Mouse (Mus musculus): ENCODE data around the gene Pmpcb.

The Pmpcb gene

DNA sequence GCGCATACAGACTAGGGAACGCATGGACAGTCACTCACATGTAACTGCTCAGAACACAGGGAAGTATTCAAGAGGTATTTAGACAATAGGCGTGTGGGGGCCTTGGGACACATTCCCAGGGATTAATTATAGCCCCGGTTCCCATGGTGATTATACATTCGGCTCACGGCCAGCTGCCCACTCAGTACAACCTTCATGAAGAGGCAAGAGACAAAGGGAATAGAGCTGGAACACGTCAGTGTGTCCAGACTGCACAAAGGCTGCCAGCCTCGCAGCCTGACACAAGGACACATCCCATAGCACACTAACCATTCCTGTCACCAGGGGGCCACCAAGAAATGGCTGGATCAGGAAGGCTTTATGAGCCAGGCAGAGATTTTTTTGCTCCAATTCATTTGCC, 4.0 kb upstream of the Pmpcb start:
- DNase-seq: no peak

DNA sequence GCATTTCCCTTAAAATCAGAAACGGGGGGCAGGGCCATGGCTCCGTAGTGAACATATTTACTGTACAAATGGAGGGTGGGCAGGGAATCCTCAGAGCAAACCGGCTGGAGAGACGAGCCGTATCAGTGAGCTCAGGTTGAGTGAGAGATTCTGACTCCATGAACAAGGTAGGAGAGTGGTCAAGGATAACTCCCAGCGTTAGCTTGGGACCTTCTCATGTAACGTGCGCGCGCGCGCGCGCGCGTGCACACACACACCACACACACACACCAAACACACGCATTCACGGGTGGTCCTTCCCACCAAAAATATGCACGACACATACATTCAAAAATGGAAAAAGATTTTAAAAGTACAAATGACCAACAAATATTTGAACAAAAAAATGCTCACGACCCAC, 1.8 kb upstream of the Pmpcb start:
- DNase-seq: no peak

DNA sequence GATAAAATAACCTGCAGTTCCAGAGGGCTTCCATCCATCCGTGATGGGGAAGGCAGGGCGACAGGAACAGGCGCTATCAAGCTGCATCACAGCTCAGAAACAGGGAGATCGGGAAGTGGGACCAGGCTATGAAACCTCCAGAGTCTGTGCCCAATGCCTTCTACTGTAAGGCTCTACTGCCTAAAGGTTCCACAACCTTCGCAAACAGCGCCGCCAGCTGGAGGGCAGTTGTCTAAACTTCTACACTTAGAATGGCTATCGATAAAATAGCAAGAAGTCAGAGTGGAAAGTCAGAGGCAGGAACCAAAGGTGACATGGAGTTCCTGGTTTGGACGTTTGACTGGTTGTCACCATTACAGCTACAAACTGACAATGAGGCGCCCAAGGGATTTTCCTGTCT, 1.4 kb upstream of the Pmpcb start:
- DNase-seq: peak; percentile 48 to 66

DNA sequence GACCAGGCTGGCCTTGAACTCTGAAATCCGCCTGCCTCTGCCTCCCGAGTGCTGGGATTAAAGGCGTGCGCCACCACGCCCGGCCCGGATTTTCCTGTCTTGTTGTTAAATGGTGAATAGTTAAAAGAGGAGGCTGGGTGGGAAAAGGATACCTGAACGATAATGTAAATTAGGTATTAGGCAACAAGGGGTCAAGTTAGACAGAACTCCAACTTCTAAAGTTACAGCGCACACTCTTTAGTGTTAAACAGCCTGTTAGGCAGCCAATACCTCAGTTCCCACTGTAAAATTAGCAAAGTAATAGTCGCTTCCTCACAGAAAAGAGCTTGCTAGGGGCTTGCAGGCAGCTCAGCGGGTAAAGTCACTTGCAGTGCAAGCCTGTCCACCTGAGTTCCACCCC, 895 bp upstream of the Pmpcb start:
- no peak for DNase-seq

DNA sequence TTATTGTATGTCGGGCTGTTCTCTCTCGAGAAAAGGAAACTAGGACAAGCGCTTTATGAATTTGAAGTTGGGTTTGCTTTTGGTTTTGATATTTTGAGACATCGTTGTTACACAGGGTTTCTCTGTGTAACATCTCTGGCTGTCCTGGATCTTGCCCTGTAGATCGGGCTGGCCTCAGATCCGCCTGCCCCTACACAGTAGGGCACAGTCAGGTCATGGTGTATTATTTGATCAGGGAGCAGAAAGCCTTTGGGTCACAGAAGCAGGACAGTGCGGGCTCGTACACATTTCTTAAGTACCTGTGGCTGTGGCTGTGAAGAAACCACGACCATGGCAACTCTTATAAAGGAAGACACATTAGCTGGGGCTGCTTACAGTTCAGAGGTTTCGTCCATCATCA, 679 bp downstream of the Pmpcb start:
- no peak for DNase-seq

DNA sequence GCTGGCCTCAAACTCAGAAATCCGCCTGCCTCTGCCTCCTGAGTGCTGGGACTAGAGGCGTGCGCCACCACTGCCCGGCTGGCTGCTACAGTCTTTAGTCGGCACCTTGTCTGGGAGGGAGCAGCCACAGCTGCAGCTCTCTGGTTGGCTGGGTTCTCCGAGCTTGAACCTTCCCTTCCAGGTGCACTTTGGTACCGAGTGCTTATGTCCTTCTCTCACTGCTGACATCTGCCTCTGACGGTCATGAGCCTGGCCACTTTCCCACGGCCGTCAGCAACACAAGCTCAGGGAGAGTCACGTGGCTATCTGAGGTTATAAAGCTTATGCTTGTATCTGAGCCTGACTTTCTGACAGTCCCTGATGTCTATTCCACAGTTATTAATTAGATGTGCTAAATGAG, 2.2 kb downstream of the Pmpcb start:
- DNase-seq: no peak

DNA sequence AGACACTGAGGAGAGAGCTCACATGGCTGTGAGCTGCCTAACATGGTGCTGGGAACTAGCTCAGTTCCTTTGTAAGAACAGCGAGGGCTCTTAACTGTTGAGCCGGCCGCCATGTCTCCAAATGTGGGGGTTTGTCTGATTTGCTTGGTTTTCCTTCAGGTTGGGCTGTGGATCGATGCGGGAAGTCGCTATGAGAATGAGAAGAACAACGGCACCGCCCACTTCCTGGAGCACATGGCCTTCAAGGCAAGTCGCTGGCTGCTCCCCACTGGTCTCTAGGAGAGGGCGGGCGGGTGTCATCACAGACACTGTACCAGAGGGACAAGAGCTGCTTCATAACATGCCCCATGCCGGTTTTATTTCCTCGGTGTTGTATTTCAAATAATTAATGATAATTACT, 2.9 kb downstream of the Pmpcb start:
- DNase-seq: no peak

DNA sequence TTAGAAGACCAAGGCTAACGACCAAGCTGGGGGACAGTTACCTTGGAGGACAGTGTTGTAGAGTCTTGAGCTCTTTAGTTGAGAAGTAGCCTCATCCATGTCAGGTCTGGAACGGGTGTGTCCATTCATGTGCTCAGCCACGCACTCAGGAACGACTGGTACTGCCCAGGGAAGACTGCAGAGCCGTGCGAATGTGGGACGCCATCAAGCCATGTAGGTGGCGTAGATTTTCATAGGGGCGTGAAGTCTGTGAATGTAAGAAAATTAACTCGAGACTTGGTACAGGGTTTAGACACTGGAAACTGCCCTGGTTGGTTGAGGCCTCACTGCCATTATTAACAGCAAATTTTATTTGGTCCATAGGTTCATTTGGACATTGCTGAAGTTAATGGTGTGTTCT, 6.7 kb downstream of the Pmpcb start:
- no peak for DNase-seq

DNA sequence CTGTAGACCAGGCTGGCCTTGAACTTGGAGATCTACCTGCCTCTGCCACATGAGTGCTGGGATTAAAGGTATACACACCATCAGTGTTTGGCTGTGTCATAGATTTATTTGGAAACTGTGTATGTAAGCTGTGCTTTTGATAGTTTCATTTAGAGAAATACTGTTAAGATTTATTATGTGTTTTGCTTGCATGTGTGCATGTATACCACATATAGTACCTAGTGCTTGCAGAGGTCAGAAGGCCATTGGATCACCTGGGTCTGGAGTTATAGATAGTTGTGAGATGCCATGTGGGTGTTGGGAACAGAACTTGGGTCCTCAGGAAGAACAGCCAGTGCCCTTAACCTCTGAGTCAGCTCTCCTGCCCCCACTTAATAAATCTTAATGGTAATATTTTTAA, 7.7 kb downstream of the Pmpcb start:
- no peak for DNase-seq

DNA sequence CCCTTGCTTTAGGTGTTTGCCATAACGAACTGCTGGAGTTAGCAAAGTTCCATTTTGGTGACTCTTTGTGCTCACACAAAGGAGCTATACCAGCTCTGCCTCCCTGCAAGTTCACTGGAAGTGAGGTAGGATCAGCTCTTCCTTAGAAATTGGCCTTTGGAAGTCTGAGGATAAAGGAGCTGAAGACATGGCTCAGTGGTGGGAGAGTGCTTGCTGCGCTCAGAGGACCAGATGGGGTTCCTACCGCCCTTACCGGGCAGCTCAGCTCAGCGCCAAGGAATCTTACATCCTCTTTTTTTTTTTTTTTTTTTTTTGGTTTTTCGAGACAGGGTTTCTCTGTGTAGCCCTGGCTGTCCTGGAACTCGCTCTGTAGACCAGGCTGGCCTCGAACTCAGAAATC, 9.0 kb downstream of the Pmpcb start:
- DNase-seq: no peak

DNA sequence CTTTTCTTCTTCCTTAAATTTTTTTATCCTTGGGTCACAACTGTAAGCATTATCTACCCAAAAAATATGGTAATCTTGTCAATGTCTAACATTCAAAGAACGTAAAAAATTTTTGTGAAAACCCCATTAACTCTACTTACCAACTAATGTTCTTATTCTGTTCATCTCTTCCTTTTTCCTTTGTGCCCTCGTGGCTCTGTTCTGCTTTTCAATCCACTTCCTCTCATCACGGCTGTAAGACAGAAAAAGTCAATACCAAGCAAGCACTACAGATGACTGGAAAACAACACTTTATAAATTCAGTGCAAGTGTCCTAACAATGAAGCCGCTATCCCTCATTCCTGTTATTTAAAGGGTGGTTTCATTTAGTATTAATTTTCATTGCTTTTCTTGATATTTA, 31.6 kb downstream of the Pmpcb start:
- DNase-seq: no peak

DNA sequence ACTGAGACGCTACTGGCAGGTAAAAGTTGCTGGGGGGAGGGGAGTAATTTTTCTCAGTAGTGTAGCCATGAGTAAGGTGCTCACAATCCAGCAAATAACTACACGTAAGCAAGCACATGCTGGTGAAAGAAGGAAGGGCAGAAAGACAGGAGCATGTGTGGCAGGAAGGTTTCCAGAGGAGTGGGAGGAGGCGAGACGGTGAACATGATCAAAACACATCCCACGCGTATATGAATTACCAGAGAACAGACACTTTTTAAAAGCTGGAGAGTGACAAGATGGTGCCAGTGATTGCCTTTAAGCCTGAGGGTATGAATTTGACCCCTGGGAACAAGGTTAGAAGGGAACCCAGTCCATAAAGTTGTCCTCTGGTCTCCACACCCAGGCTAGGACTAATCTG, 32.9 kb downstream of the Pmpcb start:
- DNase-seq: no peak

DNA sequence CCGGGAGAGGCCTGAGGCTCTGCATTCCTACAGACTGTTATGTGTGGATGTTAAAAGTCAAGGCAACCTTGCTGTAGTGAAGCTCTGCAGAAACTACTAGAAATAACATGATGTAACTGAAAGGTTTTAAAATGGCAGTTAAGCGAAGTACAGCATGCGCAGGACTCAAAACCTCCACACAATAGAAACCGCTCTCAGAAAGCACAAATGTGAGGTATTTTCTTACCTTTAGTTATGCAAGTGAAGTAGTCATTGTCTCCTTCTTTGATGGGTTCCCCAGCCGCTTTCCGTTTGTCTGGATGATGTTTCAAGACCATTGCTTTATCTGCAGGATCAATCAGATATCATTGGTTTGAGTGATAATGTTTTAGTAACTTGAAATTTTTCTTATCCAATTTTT, 39.5 kb downstream of the Pmpcb start:
- no peak for DNase-seq

DNA sequence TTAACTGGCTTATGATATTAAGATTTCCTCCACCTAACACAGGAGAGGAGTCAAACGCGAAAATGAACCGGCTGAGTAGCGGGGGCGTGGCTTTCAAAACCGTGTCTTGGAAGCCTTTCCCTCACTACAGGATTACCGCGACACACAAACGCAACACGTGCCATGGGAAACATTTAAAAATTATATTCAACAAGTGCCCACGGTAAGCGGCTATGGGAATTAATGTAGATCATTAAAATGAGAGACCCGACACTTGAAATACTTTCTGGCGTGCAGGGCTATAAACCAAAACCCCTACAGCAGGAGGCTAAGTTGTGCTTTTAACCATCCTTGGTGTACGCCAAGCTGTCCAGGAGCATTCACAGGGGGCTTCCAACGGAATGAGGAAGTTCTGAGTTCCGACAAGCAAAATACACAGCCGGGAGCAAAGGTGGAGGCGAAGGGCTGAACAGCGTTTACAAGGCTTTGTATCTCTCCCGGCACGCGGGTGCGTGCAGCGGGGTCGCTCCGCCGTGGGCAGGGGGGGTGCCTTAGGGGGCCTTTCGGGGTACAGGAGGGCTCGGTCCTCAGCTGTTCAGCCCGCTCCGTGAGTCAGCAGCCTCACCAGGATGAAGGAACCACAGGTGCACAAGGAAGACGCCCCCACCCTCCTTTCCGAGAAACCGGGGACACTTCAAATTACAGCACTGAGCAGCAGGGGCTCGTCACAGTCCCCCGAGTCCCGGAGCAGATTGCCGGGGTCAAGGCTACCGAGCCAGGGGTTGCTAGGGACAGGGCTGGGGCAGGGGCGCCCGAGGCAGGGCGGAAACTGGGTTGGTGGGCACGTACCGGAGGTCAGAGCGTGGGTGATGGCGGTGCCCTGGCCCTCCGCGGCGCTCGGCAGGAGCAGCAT, 47.5 kb downstream of the Pmpcb start:
- DNase-seq: peak in 1 of 2 experiments; percentile 10

DNA sequence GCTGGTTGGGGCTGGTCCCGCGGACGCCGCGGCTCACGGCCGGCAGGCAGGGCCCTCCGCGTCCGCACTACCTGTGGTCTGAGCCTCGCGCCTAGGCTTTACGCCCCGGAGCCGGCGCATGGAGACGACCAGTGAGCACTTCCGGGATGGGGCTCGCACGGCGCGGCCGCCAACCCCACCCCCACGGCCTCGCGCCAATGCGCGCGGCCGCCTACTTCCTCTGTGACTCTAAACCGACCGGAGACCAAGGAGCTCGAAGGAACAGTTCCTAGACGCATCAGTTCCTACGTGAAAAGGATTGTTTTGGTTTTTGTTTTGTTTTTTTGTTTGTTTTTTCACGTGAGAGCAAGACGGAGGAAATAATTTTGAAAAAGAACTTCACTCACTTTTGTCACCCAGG, 48.1 kb downstream of the Pmpcb start, which contains the start of the genes Dnajc2 and Psmc2:
Gene Dnajc2, minus strand, starts transcription at position 199 of the 400 bp plus-strand sequence.
Gene Psmc2, plus strand, starts transcription at position 231 of the 400 bp plus-strand sequence.
- DNase-seq: peak; percentile 80 to 86

DNA sequence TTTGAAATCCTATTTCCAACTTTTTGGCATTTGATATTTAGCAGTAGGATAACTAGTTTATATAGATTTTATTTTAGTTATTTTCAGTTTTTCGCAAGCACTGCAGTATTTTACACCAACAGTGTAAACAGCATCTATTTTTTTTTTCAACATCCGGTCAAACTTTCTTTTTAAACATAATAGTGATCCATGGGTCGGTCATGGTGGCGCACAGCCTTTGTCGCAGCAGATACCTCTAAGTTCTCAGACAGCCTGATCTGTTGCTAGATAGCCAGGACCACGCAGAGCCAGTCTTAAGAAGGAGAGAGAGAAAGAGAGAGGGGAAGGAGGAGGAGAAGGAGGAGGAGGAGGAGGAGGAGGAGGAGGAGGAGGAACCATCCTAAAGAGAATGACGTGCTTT, 48.8 kb downstream of the Pmpcb start:
- DNase-seq: no peak

DNA sequence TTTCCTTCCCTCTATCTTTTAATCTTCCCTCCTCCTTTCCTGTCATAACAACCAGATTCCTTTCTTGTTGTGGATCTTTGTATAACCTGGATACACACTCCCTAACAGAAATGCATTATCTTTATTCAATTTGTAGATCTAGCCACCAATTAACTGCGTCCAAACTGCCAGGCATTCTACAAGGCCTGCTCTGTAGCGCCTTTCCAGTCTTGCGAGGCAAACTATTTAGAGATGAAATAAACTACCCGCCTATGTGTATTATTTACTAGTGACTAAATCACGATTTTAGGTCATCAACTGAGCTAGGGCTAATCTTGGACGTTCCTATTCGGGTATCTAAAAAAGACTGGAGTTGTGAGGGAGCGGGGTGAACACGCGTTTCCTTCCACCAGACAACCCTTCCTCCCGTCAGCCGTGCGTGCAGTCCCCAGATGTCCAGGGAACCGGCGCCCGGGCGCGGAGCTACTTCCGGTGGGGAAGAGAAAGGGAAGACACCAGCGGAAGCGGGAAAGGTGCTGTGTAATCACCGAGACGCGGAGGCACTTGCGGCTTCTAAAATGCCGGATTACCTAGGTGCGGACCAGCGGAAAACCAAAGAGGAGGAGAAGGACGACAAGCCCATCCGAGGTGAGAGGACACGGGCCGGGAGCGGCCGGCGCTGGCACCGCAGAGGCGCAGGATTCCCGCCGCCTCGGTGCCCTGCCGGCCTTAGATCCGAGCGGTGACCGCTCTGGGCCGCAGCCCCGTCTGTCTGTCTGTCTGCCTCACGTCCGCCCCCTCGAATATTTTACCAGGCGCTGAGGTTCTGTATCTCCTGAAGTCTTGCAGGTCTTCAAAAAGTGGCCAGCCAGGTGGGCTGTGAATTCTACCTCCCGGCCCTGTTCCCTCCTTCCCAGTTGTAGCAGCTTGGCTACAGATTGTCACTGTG, 49.6 kb downstream of the Pmpcb start:
- peak; percentile 77 to 87 for DNase-seq

DNA sequence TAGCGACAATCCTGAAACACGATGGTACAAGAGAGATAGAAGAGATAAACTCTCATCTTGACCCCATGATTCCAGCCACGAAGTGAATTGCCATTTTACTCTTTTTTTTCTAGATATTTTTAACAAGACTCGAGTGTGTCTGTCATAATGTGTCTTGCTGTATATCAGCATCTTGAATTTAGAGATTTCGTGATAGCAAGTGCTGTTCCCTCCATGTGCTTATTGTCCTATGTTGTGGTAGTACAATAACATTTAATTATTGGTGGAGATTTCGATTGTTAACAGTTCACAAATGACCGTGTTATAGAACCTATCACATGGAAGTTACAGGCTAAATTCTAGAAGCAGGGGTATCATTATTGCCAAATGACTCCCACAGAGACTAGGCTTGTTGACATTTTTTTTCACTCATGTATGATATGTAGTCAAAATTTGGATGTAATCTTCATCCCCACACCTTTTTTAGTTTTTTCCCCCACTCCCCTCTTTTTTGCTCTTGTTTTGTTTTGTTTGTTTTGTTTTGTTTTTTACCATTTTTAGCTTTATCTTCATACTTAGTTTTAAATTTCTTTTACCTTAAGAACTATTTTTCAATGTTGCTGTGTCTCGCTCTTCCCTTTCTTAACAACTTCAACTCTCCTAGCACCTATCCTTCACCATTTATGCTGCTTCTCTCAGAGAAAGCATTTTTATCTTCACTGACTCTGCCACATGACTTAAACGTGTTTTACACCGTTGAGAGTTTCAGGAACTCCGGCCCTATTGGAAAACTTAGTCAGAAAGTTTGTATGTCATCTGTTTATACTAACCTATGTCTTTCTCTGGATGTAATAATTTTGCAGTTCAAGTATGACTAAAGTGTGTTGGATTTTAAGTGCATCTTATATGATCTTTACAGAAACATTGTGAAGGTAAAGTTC, 50.5 kb downstream of the Pmpcb start:
- DNase-seq: no peak

DNA sequence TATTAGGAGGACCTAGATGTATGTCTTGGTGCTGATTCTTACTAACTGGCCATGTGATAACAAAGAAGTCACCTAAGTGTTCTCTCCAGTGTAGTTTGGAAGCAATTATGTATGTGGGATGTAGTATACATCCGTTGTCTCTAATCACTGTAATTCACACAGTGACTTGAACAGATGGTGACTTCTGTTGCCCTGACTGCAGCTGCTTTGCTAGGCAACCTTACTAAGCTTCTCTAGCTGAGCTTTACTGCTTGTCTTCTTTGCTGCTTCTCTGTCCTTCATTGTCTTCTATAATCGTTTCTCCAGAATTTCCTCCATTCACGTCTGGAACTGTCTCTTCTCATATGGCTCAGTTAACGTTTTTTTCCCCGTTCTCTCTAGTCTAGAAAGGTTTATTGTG, 52.1 kb downstream of the Pmpcb start:
- DNase-seq: no peak

DNA sequence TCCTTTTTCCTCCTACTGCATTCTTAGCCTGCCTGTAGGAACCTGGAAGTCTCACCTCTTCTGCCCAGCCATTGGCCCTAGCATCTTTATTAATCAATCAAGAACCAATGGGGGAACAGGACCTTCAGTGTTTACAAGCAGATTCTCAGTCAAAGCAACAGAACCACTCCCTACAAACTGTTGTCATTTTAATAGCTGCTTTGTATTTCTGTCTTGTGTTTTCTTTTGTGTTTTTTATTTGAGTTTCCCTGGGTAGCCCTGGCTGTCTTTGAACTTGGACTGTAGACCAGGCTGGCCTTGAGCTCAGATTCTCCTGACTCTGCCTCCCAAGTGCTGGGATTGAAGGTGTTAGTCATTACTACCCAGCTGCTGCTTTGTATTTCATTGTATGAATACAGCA, 55.2 kb downstream of the Pmpcb start:
- DNase-seq: no peak

DNA sequence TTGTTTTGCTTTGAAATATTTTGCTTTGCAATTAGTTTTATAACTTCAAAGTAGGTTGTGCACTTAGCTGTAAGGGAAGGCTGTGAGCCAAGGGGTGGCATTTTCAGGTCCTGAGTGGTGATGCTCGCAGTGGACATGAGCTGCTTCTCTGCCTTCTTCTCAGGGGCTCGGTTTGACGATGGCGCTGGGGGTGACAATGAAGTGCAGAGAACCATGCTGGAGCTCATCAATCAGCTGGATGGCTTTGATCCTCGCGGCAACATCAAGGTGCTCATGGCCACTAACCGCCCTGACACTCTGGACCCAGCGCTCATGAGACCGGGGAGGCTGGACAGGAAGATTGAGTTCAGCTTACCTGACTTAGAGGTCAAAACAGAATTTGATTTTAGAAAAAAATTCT, 66.0 kb downstream of the Pmpcb start:
- DNase-seq: no peak

DNA sequence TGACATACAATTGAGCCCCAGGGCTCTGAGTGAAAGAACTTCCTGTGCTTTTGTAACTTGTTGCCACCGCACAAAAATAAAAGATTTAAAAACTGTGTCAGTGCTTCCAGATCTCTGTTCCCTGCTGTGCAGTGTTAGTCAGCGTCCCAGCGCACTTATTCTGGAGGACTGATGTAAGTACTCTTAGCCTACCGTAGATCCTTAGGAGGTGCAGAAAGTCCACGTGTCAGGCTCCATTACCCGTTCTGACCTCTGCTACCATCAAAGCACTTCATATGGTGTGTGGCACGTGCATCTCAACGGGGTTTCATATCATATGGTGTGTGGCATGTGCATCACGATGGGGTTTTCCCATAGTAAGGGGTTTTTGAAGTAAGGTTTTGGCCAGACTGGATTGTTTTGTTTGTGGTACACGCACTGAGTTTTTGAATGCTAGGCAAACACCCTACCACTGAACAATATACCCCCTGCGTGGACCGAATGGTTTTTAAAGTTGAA, 66.8 kb downstream of the Pmpcb start:
- no peak for DNase-seq
